Mouse (Mus musculus): Measurements from ENCODE around the gene Ahsa2.

DNA sequence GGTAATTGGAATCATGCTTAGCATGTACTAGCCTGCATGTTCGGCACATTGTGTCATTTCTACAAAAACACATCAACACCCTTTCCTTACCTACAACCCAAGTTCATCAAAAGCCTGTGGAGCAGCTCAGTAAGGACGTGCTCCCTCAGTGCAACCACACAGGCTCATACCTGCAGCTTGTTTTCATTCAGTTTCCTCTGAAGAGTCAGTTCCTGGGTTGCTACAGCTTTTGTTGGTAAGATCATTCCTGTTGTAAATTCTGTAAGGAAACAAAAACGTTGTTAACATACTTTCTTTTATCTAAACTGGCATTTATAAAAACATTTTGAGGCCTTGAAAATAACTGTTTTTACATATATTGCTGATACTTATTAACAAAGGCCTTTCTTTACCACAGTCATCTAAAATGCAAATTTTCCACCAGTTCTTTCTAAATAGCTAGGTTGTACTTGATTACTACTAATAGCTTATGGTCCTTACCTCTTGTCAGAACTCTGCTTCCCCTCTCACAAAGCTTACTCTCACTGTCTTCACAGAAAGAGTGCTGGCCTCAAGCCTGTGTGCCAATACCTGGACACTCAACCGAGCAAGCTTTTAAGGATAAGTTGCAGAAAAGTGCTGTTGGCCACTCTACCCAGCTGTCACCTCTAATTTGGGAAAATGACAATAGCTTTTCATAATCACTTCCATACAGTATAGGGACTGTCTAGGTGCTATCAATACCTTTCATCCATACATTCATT is 5.6 kb downstream of the Ahsa2 start:
- TF ChIP-seq CTCF (conservative IDR thresholded peaks at IDR 0.05; ENCODE audit: low read length) = no peak
- TF ChIP-seq NANOG (IDR thresholded peaks at IDR 0.05; ENCODE audit: borderline replicate concordance, low read length) = no peak
- TF ChIP-seq POU5F1 (IDR thresholded peaks at IDR 0.05; ENCODE audit: borderline replicate concordance, low read length) = no peak
